Mouse (Mus musculus): ENCODE measurements around the gene Cd59a.
"Not testable (repeated sequence)": the region's sequence is repeated elsewhere in the genome, so short reads cannot be mapped to it uniquely, and the experiment has no call there.

The Cd59a gene

GRCm38 (mm10) chr2:104095741-104096213 is at the start of gene Cd59a:
Cd59a (plus strand) TSS chr2:104095801.
- DNase-seq (ENCODE audit: low spot score in 2 of 2), result peak in 1 of 2 experiments; percentile 14

- no peak for DNase-seq (ENCODE audit: low spot score in 2 of 2)
Observed at GRCm38 (mm10) chr2:104058381-104058780, 37.2 kb upstream of the Cd59a start.

GRCm38 (mm10) chr2:104058954-104059353 is 36.6 kb upstream of the Cd59a start:
- DNase-seq (ENCODE audit: low spot score in 2 of 2), result no peak

- DNase-seq (ENCODE audit: low spot score in 2 of 2), result no peak
Observed at GRCm38 (mm10) chr2:104059786-104060185, 35.8 kb upstream of the Cd59a start.

GRCm38 (mm10) chr2:104060996-104061395 is 34.6 kb upstream of the Cd59a start:
- DNase-seq (ENCODE audit: low spot score in 2 of 2), result no peak

- no peak for DNase-seq (ENCODE audit: low spot score in 2 of 2)
Observed at GRCm38 (mm10) chr2:104062665-104063064, 32.9 kb upstream of the Cd59a start.

- no peak for DNase-seq (ENCODE audit: low spot score in 2 of 2)
Observed at GRCm38 (mm10) chr2:104064152-104064551, 31.4 kb upstream of the Cd59a start.

- not testable (repeated sequence) for DNase-seq (ENCODE audit: low spot score in 2 of 2)
Observed at GRCm38 (mm10) chr2:104065526-104065925, 30.1 kb upstream of the Cd59a start, which contains the start of gene Gm10912. Gm10912 (plus strand) TSS chr2:104065826.

- DNase-seq (ENCODE audit: low spot score in 2 of 2), result not testable (repeated sequence)
Observed at GRCm38 (mm10) chr2:104068450-104068849, 27.2 kb upstream of the Cd59a start, which contains the start of gene Gm10799. Gm10799 (minus strand) TSS chr2:104068550.

GRCm38 (mm10) chr2:104069704-104070185 is 25.9 kb upstream of the Cd59a start, which contains the start of gene Cd59b:
Cd59b (plus strand) TSS chr2:104069849.
- DNase-seq (ENCODE audit: low spot score in 2 of 2), result peak in 1 of 2 experiments; percentile 14

GRCm38 (mm10) chr2:104078285-104078684 is 17.3 kb upstream of the Cd59a start:
- DNase-seq (ENCODE audit: low spot score in 2 of 2), result not testable (repeated sequence)

- not testable (repeated sequence) for DNase-seq (ENCODE audit: low spot score in 2 of 2)
Observed at GRCm38 (mm10) chr2:104081436-104082050, 14.1 kb upstream of the Cd59a start.

GRCm38 (mm10) chr2:104082474-104082873 is 13.1 kb upstream of the Cd59a start:
- no peak for DNase-seq (ENCODE audit: low spot score in 2 of 2)

- not testable (repeated sequence) for DNase-seq (ENCODE audit: low spot score in 2 of 2)
Observed at GRCm38 (mm10) chr2:104084027-104084426, 11.6 kb upstream of the Cd59a start.

GRCm38 (mm10) chr2:104087562-104087961 is 8.0 kb upstream of the Cd59a start:
- not testable (repeated sequence) for DNase-seq (ENCODE audit: low spot score in 2 of 2)

- no peak for DNase-seq (ENCODE audit: low spot score in 2 of 2)
Observed at GRCm38 (mm10) chr2:104093305-104093704, 2.3 kb upstream of the Cd59a start.

- DNase-seq (ENCODE audit: low spot score in 2 of 2), result no peak
Observed at GRCm38 (mm10) chr2:104096256-104096655, 655 bp downstream of the Cd59a start.

GRCm38 (mm10) chr2:104096796-104097195 is 1.2 kb downstream of the Cd59a start:
- not testable (repeated sequence) for DNase-seq (ENCODE audit: low spot score in 2 of 2)

GRCm38 (mm10) chr2:104097396-104097795 is 1.8 kb downstream of the Cd59a start:
- not testable (repeated sequence) for DNase-seq (ENCODE audit: low spot score in 2 of 2)

GRCm38 (mm10) chr2:104098529-104099230 is 3.1 kb downstream of the Cd59a start:
- no peak for DNase-seq (ENCODE audit: low spot score in 2 of 2)

GRCm38 (mm10) chr2:104099231-104099585 is 3.6 kb downstream of the Cd59a start:
- DNase-seq (ENCODE audit: low spot score in 2 of 2), result no peak

GRCm38 (mm10) chr2:104099946-104100345 is 4.3 kb downstream of the Cd59a start:
- DNase-seq (ENCODE audit: low spot score in 2 of 2), result no peak

GRCm38 (mm10) chr2:104104800-104105199 is 9.2 kb downstream of the Cd59a start:
- DNase-seq (ENCODE audit: low spot score in 2 of 2), result no peak

Measured in thymus, postnatal 10 days (tissue).